Mouse (Mus musculus): ENCODE results near the gene Ccdc187. TPM values are rescaled to one million over a fixed set of nuclear protein-coding genes. Genes with fewer than 3 reads are reported as not detected.

Gene Ccdc187
- total RNA-seq (2021): under 1 TPM; 0.08 to 0.18 TPM

DNA sequence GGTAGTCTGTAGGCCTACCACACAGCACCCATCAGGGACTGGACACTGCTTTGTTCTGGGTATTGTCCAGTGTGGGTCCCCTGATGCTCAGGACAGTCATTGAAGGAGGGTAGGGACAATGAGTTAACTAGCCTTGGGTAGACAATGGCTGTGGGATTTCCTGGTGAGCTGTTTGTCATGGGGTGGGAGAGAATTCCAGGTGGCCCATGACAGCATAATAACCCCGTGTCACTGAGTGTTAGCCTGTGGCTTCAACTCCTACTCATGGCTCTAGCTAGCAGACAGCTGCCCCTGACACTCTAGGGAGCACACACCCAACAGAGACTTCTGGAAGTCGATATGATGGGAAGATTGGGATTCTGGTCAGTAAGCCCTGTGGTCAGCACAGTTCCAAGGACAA is at the start of gene Ccdc187:
Ccdc187 (minus strand) TSS at position 101 of the 400 bp plus-strand sequence.
- no peak for DNase-seq (ENCODE audit: low spot score)
- intact Hi-C loops (cut with DNase I): no loop called here

DNA sequence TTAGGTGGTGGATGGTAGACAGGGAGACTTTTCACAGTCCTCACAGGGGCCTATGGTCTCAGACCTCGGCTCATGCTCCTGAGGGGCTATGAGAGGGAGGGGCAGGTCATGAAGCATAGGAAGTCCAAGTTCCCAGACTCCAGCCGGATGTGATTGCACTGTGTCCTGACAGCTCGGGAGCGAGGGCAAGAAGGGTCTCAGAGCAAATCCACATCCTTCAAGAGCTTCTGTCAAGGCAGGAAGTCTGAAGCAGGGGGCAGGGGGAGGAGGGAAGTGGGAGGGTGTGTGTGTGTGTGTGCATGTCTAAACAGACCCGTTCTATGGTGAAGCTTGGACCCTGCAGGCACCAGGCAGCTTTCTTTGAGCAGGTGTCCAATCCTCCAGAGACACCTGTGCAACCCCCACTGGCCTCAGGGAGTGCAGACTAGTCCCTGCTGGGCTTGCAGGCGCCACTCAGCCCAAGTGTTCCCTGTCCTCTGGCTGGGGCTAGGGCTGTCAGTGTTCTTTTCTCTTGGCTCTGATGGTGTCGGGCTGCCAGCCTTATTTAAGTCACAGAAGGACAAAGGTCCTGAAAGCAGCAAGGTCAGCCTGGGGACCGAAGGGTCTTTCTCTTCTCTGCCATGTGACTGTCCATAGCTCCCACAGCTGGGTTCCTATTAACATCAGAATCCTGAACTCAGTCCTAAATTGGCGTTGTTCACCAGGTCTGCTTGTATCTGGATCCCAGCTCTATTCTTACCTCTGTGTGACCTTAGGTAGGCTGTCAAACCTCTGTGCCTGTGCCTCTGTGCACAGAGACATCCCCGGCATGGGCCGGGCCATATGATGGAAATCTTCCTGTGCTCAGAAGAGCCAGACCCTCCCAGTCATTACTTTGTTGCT is 48.5 kb upstream of the Ccdc187 start:
- intact Hi-C loops (cut with DNase I): no loop called here
- DNase-seq (ENCODE audit: low spot score): no peak

DNA sequence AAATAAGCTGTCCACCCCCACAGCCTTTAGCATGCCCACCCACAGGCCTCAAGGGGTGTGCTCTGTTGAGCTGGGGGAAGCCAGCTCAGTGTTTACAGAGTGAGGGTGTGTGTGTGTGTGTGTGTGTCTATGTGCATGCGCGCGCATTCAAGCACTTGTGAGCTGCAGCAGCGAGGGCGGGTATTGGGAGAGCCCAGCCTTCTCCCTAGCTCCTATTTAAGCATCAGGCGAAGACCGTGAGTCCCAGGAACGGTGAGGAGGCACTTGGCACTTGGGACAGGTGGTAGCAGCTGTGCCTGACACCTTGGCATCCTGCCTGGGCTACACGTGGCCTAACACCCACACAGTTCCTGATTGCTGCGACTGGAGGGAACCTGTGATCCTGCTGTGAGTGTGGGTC is 47.7 kb upstream of the Ccdc187 start:
- DNase-seq (ENCODE audit: low spot score): peak; percentile 64
- intact Hi-C loops (cut with DNase I): no loop called here

DNA sequence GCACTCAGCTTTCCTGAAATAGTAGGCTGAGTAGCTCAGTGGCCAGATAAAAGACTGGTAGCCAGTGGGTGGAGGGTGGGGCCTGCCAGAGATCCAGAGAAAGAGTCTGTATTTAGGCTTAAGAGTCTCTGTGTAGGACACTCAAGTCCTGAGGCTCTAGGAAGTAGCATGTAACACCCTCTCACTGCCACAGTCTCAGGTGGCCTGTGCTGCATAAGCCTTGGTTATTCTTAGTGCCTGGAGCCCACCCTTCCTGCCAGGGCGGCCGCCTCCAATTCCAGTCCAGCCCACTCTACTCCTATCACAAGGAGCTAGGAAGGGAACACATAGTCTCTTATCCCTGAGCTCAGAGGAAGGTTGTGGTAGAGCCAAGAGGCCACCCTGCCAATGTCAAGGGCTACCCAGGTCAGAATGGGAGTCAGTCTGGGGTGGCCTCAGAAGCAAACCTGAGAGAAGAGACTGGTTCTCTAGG is 47.2 kb upstream of the Ccdc187 start:
- peak; percentile 54 for DNase-seq (ENCODE audit: low spot score)
- intact Hi-C loops (cut with DNase I): no loop called here

DNA sequence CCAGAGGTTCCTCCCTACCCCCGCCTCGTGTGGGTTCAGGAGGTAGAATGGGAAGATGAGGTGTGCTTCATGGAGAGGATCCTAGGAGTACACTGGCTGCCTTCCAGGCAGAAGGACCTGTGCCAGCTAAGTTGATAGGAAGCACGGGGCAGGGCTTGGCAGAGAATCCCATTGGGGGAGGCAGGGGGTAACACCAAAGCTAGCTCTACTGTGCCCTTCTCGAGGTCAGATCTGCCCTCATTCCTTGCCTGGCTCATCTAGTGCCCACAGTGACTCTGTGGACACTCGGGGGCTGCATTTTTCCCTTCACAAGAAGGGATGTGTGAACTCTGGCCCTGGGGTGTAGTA is 44.8 kb upstream of the Ccdc187 start:
- intact Hi-C loops (cut with DNase I): no loop called here

DNA sequence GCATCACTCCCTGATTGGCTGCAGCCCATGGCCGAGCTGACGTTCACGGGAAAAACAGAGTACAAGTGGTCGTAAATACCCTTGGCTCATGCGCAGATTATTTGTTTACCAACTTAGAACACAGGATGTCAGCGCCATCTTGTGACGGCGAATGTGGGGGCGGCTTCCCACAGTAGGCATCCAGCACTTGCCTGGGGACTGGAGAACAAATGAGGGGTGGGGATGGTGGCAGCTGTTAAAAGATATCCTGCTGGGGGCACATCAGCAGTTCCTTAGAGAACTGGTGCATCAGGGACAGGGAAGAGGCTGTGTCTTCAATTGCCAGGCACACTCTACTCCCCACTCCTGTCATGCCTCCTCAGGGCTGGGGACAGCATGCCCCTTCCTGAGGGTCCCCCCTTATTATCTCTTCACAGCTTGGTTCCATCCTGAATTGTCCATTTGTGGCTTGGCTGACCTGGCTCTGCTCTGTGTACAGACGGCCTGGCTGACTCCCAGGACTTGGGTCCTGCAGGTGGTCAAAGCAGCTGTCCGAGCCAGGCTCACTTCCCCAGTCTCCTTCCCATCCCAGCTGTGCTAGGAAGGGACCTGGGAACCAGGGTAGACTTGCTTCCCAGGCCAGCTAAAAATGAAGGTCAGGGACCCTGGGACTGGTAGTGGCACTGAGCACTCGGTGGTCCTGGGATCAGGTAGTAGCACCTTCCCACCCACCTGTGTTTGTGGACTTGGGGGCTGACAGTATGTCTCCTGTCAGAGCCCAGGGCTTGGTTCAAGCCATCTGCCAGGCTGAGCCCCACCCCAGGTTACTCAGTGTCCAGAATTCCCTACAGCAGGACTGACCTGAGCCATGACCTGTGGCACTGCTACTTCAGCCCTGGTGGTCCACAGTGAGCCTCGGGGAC is 44.2 kb upstream of the Ccdc187 start:
- no peak for DNase-seq (ENCODE audit: low spot score)

More for the DNA sequence above, 44.8 kb upstream of the Ccdc187 start:
- DNase-seq (ENCODE audit: low spot score): peak; percentile 55

DNA sequence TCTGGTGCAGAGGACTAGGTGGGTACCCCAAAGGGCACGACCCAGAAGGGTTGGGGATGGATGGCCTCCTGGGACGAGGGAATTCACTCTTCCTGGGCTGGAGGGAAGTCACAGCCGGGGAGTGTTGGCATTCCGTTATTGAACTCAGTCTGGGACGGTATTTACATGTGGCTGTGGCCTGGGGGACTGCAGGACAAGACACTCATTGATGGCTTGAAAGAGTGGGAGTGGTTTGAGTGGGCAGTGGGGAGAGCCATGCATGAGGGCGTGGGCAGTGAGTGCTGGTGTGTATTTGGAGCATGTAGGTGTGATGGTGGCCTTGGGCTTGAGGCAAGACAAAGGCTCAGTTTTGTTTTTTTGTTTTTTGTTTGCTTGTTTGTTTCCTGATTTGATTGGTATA is 36.3 kb upstream of the Ccdc187 start:
- intact Hi-C loops (cut with DNase I): no loop called here
- no peak for DNase-seq (ENCODE audit: low spot score)

More for the DNA sequence above, 44.2 kb upstream of the Ccdc187 start:
- intact Hi-C loops (cut with DNase I): no loop called here

DNA sequence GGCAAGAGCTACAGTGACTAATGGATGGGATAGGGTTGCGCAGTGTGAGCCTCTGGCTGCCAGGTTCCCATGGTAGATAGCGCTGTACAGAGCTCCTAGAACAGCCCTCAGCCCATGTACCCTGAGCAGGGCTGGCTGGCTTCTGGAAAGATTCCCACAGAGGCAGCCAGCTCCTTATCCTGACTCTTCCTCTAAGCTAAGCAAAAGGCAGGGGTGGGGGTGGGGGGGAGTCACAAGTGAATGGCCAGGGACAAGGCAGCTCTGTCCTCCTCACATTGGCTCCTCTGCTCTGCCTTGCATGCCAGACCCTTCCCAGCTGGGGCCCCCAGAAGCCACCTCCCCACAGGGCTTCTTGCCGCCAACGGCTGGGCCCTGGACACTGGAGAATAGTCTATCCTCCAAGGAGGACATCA is 35.7 kb upstream of the Ccdc187 start:
- no peak for DNase-seq (ENCODE audit: low spot score)
- intact Hi-C loops (cut with DNase I): no loop called here

DNA sequence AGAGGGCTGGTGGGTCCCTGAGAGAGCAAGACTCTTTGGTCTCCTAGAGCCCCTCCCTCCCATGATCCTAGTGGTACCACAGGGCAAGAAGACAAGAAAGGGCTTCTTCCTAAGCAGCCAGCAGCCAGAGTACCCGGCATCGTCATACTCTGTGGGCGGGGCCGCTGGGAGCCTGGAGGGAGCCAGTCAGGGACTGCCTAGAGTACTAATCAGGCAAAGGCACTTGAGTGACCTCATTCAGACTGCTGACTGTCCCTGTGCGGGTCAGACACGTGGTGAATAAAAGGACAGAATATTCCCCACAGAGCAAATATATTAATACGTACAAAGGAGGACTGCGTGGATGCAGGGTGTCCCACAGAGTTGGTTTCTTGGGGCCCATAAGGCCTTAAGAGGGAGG is 35.0 kb upstream of the Ccdc187 start:
- intact Hi-C loops (cut with DNase I): loop anchor here (5.0 kb wide), 1 partner anchor 78 kb away; the partner anchor contains the start of gene Inpp5e
- DNase-seq (ENCODE audit: low spot score): peak; percentile 75

DNA sequence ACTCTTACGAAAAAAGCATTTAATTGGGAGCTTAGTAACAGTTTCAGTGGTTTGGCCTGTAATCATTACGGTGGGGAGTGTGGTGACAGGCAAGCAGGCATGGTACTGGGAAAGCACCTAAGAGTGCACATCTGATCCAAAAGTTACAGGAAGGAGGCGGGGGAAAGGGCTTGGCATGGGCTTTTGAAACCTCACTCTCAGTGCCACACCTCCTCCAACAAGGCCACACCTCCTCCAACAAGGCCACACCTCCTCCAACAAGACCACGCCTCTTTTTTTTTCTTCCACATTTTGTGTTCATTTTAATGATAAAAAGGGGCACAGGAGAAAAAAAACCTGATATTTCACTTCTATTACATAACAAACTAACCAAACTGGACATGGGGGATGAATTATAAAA is 33.5 kb upstream of the Ccdc187 start:
- intact Hi-C loops (cut with DNase I): loop anchor here (5.0 kb wide), 1 partner anchor 79 kb away; the partner anchor contains the start of gene Inpp5e
- no peak for DNase-seq (ENCODE audit: low spot score)

DNA sequence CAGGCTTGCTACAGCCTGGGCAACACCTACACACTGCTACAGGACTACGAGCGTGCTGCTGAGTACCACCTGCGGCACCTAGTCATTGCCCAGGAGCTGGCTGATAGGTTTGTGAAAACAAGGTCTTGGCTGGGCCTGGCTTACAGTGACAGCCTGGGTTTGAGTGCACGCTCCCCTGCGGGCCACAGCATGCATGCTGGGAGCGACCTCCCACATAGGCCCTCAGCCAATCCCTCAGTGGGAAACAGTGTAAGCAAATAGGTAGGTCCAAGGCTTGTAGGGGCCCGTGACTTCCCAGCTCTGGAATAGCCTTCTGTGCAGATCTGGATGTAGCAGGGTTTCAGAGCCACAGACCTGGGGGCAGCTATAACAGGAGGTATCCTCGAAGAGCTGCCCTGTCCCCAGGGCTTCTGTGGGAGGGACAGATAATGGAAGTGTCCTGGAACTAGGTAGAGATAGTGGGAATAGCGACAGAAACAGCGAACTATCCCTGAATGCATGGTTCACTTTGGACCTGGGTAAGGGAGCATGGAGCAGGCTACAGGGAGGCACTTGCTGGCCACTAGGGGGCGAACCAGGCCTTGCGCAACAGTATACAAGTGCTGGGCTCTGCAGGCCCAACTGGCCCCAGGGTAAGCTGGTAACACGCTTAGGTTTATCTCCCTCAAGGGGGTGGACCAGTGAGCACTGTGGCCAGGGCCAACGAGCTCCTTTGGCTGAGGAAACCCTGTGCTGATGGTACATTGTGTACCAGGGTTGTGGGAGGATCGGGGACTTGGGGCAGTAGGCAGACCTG is 31.2 kb upstream of the Ccdc187 start:
- DNase-seq (ENCODE audit: low spot score): no peak
- intact Hi-C loops (cut with DNase I): loop anchor here (1.0 to 5.0 kb wide), 2 partner anchors 27 to 82 kb away; partner anchors contain the start of genes Dnlz and Inpp5e

DNA sequence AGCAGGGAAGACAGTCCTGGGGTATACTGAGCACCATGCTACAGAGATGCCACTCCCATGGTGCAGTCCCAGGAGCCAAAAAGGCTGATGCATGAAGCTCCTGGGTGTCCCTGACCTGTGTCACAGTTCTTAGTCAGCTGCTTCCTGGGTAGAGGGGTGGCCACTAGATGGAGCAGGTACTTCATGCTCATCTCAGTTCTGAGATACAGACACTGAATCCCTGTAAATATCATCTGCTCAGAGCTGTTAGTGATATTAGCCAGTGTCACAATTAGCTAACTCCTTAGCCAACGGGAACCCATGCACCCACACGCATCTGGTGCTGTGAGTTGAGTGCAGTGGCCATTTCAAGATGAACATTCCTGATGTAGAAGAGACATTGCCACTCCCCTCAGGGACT is 30.6 kb upstream of the Ccdc187 start:
- intact Hi-C loops (cut with DNase I): loop anchor here (1.0 to 5.0 kb wide), 3 partner anchors 27 to 237 kb away; partner anchors contain the start of genes Dnlz and Inpp5e

DNA sequence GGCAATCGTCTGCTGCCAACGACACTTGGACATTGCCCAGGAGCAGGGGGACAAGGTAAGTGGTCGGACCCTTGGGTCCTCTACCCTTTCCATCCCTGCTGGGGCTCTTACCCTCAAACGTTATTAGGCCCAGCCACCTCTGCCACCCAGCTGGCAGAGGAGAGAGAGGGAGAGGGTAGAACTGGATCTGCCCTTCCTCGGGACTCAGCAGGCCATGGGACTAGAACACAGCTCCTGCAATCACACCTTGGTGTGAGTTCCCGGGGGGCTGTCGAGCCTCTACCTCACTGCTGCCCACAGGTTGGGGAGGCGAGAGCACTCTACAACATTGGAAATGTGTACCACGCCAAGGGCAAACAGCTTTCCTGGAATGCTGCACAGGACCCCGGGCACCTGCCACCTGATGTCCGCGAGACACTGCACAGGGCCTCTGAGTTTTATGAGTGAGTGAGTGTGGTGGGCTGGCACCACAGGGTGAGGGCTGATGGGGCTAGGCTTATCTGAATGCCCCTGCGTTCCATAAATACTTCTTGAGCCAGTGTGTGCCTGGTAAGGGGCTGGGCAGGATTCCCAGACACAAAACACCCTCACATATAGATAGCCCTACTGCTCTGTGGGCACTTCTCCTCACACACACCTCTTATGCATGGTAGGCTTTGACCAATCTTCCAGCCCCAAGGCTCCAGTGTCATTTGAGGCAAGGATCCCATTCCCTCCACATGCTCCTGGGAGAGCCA is 29.4 kb upstream of the Ccdc187 start:
- intact Hi-C loops (cut with DNase I): loop anchor here (5.0 kb wide), 1 partner anchor 239 kb away; no protein-coding TSS in a partner anchor
- DNase-seq (ENCODE audit: low spot score): no peak

More for the DNA sequence above, 30.6 kb upstream of the Ccdc187 start:
- no peak for DNase-seq (ENCODE audit: low spot score)

DNA sequence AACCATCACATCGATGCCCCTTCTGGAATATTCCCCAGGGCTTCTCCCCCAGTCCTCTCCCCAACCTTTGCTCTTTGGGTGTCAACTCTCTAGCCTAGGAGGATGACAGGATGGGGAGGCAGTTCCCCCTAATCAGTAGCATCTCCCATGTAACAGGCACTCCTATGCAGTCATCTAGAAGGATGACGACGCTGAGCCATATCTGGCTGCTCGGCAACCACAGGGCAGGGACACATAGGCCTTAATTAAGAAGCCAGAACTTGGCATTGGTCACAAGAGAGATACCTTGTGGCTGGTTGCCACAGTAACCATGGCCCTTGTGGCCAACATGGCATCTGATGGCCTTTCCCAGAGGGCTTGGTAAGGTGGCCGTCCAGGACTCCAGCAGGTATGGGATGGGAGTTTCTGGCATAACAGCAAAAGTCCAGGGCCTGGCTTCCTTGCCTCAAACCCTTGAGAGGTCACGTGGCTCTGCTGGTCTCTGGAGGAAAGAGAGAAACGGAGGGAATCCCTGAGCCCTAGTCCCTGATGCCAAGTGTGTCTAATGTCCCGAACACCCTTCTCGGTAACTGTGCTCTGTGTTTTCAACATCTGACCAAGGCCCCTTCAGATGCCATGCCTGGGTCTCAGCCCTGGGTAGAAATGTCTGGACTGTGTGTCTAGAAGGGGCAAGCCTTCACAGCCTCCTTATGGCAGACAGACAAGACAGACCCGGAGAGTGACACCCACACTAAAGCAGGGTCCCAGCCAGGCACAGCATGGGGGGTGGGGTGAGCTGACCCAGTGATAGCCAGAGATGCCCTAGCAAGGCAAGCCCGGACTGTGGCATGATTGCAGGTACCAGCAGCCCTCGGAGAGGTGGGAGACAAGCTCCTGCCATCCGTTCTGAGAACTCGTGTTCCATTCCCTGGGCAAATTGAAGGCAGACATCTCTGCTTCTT is 26.2 kb upstream of the Ccdc187 start:
- intact Hi-C loops (cut with DNase I): loop anchor here (5.0 kb wide), 1 partner anchor 242 kb away; no protein-coding TSS in a partner anchor
- no peak for DNase-seq (ENCODE audit: low spot score)

DNA sequence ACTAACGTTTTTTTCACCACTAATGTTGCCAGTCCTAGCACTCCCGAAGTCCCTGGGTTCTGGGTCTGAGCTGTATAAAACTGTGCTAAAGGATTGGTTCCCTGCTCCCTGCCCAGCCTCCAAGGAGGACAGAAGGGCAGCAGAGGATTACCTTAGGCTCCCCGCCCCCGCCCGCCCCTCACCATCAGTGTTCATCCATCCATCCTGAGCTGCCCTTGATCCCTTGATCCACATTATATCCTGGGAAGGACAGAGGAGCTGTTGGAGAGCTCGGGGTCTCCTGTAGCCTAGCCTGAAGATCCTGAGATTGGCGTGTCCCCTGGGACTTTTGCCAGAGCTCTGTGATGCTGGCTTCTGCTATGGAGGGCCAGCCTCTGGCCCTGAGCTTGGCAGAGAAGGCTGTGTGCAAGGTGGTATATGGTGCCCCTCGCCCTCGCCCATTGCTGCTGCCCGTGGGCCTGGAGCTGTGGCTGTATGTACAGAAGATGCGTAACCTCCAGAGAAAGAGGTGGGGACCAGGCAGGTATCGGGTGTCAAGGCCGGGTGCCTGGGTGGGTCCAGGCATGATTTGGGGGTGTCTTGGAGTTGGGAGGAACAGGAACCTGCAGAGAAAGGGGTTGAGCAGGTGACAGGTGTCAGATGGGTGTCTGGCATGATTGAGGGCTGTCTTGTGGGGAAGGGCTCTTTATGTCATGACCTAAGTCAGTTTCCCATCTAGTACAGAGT is 25.3 kb upstream of the Ccdc187 start:
- DNase-seq (ENCODE audit: low spot score): no peak
- intact Hi-C loops (cut with DNase I): loop anchor here (5.0 kb wide), 1 partner anchor 243 kb away; no protein-coding TSS in a partner anchor

DNA sequence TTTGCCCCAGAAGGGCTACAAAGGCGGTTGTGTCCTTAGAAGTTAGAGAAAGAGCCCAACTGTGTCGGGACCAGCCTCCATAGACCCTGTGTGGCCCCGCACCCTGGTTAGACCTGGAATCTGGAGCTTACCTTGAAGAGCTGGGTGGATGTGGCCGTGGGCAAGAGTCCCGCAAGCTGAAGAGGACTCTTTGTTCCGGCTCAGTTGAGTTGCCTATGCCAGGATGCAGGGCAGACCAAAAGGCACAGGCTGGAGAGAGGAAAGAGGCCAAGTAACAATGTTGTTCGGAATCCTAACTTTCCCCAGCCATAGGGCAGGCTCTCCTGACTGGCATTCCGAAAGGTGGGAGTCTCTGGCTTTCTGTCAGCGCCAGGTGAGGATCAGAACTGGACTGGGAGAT is 24.8 kb upstream of the Ccdc187 start:
- no peak for DNase-seq (ENCODE audit: low spot score)
- intact Hi-C loops (cut with DNase I): no loop called here

Measured in heart, postnatal 25 days (tissue).